Mouse (Mus musculus) T-helper 17 cell (primary cell): ENCODE measurements around the gene Il17rd.

Source experiments
- in situ Hi-C, 2 experiments: fragments of 300-600 bp; cut with MboI, MseI; formaldehyde crosslinking; loops; 1 replicate in 1 of 2; 2 replicates in 1 of 2; pipeline ENCODE4 v1.15.1; 2025; ENCODE audit warnings: high pct_unique_total_duplicates in 2 of 2

Gene Il17rd

DNA sequence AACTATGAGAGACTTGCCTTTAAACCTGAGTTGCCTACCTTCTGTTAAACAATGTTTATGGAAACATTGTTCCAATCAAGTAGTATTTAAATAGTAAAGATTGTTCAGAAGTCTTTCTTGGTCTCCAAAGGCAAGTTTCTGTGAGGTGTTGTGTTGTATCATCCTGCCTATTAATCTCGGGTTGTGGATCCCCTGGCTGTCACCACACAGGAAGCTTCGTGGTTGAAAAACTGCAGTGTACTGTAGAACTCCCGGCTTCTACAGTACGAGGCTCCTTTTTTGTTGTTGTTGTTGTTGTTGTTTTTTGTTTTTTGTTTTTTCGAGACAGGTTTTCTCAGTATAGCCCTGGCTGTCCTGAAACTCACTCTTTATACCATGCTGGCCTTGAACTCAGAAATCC is 46.7 kb downstream of the Il17rd start:
- in situ Hi-C loops, result no loop called here

DNA sequence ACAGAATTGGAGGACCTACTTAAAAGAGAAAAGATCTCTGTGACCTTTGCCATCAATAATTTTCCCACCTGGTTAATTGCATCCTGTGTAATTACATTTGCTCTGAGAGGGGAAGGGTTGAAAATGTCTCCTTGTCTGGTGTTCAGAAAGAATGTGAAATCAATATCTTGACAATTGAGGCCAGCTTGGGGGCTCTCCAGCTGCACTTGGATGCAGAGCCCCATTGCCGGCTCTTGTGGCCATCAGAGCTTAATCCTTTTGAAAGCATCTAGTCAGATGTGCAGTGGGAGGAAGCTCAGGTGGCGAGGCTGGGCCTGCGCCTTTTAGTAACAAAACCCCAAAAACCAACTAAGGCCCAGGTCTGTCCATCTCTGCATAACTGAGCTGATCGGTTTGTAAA is 47.3 kb downstream of the Il17rd start:
- in situ Hi-C loops, result no loop called here

DNA sequence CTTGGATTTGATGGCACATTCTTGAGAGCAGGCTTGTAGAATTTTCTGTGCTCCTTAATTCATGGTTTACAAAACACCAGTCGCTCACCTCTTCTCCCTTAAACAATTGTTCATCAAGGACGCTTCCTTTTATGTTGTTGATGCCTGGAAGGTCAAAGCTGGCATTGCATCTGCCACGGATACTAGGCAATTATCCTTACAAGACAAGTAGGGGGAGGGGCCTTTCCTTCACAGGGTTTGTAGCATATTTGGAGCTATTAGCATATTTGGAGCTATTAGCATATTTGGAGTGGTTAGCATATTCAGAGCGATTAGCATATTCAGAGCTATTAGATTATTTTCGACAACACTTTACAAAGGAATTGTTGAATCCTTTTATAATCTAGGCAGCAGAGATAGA is 55.5 kb downstream of the Il17rd start:
- in situ Hi-C loops, result no loop called here

DNA sequence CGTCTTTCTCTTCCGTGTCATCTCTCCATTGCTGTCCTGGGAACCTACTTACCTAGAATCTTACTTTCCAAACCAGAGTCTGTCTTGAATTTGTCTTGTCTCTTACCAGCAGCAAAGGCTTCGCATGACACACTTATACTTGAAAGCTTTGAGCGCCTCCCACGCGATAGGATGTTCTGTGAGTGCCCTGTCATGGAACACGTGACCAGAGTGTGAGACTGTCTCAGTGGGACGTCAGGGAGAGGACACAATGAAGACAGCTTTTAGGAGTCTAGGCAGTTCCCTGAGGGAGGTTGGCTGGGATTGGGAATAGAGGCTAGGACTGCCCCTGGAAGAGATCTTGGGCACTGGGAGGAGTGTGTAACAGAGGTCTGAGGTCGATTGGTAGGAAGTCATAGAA is 57.4 kb downstream of the Il17rd start:
- in situ Hi-C loops, result loop anchor here in 1 of 2 experiments (5.0 kb wide), 1 partner anchor 74 kb away; no protein-coding TSS in a partner anchor

DNA sequence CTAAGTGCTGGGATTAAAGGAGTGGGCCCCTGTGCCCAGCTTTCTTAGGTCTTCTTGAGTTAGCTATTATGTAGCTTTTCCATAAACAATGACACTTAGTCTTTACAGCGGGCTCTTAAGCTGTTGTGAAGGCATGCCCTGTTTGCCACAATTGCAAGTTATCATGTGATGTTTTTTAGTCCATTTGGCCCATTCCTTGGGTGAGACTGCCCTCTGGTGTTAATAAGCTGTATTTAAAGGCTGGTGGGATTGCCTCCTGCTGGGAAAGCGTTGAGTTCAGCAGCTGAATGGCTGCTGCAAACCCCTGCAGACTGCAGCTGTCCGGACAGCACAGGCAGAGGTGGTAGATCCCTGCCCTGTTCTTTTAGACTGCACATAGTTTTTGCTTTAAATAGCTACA is 58.0 kb downstream of the Il17rd start:
- in situ Hi-C loops, result loop anchor here in 1 of 2 experiments (5.0 kb wide), 1 partner anchor 74 kb away; no protein-coding TSS in a partner anchor

DNA sequence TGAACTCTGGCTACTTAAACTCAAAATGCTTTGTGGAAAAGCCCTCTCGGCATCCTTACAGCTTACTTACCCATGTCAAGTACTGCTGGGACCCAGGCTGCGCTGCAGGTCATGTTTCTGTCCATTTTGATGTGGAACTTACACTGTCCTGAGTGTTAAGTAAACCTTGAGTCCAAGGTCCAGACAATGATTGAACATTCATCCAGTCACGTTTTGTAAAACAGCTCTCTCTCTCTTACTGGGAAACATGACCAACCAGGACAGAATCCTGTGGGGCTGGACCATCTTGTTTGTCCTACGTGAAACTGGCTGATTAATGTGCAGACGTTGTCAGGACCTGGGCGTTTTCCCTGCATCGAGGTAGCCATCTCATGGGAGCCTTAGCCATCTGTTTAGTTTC is 63.0 kb downstream of the Il17rd start:
- in situ Hi-C loops, result no loop called here

DNA sequence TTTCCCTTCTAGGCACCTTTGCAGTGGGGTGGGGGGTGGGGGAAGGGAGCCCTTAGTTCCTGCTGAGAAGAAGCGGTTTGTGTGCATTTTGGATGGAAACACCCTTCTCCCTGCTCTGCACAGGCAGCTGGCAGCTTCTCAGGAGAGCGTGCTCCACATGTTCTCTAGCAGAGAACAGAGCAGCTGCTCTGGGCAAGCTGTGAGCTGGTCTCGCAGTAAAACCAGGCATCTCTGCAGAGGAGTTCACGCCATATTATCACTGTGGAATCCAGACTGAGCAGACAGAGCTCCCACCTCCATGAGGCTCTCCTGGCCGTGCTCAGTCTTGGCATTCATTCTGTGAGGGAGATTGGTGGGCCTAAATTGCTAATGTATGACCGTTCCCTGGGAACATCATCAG is 64.0 kb downstream of the Il17rd start:
- in situ Hi-C loops, result no loop called here

DNA sequence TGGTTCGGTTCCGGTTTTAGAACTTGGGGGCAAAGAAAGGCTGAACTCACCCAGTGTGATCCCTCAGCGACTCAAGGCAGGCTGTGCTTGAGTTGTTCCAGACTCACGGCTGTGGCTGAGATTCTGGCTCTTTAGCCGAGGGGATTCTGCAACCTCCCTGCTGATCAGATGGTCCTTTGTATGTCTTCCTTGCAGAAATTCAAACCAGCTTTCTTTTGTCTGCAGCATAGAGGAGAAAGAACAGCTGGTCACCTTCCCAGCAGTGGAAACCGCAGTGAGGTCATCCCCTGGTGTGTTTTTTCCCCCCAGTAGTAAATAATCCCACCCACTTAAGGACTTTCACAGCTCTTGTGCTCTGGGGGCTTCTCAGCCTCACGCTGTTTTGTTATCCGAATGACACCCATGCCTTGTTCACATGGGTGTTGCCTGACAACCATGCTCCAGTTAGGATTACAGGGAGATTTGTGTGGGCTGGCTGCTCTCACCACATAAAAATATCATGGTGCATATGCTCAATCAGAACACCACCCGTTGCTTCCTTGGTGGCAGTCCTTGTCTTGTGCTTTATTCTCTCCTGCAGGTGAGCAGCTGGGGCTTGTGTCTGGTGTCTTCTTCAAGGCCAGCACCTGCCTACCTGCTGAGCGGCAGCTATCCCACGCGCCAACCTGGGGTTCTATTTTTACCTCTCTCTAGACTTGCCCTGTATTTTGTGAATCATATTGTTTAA is 67.2 kb downstream of the Il17rd start:
- in situ Hi-C loops, result no loop called here

DNA sequence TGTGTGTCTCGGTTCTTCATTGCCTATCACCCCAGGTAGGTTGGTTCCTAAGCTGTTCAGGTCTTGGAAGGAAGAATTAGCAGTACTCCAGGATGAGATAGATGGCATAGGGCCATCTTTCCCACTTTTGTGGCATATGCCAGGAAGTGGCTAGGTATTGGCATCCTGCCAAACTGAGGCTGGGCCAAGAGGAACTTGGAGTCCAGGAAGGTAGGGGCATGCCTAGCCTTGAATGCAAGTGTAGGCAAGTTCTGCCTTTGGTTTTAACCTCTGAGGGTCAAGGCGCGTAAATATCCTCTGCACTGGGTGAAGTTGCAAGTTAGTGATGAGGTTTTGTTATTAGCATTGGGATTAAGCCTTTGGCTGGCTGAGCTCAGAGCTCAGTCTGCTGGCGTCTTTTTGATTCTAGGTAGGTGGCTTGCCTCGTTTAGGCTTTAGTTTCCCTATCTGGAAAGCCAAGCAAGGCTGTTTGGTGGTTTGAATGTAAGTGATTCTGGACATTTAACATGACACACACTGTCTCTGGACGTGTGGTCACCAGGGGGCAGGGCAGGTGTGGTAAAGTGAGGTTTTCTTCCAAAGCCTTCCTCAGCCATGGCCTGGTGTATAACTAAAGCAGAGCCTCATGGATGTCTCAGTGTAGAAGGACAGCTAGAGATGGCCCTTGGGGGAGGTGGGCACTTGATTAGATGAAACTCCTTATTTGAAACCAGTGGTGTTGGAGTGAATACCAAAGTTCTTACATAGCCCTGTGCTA is 70.2 kb downstream of the Il17rd start:
- in situ Hi-C loops, result no loop called here

DNA sequence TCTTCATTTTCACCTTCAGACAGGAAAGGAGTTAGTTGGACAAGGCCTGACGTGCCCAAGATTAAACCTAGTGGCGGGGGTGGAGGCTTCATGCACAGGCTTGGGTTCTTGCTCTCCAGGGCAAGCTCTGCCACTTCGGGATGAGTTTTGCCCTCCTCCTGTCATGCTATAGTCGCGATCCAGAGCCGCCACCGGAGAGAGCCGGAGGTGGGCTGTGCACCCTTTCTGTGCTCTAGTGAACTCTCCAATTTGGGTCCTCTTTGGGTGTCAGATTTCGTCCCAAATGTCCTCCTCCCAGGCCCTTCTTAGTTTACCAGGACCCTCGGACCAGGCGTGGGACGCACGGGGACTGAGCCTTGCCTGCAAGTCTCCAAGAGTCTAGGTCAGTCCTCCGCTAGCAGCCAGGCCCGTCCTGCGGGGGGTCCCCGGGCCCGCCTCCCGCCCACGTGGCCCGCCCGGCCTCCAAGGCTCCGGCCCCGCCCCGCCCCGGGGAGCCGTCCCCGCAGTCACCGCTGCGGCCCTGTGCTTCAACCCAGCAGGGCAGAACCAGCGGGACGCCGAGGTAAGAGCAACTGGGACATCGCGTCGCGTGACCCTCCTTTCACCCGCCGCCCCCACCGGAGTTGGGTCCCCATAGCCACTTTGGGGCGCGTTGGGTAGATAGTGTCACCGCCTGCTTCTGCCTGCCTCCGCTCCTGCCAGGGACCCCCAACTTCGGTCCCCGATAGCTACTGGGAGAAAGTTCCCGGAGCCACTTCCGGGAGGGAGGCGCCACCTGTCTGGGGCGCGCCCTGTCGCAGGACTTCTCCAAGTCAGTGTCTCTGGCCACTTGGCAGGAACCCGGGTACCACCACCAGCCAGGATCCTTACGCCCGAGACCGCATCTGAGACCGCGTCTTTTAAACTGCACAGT is 75.9 kb downstream of the Il17rd start, which contains the start of gene Arhgef3:
TSS of gene Arhgef3 (plus strand) at position 538 of the 913 bp plus-strand sequence.
- in situ Hi-C loops, result loop anchor here in 1 of 2 experiments (10.0 kb wide), 1 partner anchor 630 kb away; no protein-coding TSS in a partner anchor

DNA sequence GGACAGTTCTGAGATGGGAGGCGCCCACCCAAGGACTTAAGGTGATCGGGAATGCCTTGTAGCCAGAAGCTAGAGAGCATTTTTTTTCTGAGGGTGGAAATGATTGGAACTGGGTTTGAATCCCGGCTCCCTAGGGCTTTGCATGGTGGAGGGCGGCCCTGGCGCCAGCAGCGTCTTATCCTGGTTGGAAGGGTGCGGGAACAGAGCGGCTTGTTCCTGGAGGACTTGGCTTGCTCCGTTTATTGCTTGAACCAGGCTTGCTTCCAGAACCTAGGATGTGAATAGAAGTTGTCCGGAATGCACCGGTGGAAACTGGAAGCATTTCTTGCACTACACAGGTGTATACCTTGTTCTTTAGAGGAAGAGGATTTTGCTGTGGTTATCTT is 76.5 kb downstream of the Il17rd start:
- in situ Hi-C loops, result loop anchor here in 1 of 2 experiments (10.0 kb wide), 1 partner anchor 630 kb away; no protein-coding TSS in a partner anchor

DNA sequence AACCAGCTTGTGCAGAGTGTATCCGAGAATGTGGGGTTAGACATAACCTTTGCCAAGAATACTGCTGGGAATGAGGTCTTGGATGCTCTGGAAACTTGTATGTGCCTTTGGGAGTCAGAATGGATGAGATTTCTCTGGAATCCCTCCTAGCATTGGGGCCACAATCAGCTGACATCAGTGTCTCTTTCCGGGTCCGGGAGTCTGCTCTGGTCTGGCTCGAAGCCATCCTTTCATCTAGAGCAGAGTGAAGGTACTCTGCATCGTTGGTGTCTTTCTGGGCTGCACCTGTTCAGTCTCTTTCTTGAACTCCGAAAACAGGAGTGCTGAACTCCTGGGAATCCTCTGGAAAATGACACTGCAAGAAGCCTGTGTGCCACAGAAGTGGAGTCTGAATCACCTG is 77.2 kb downstream of the Il17rd start:
- in situ Hi-C loops, result loop anchor here in 1 of 2 experiments (10.0 kb wide), 1 partner anchor 629 kb away; no protein-coding TSS in a partner anchor

DNA sequence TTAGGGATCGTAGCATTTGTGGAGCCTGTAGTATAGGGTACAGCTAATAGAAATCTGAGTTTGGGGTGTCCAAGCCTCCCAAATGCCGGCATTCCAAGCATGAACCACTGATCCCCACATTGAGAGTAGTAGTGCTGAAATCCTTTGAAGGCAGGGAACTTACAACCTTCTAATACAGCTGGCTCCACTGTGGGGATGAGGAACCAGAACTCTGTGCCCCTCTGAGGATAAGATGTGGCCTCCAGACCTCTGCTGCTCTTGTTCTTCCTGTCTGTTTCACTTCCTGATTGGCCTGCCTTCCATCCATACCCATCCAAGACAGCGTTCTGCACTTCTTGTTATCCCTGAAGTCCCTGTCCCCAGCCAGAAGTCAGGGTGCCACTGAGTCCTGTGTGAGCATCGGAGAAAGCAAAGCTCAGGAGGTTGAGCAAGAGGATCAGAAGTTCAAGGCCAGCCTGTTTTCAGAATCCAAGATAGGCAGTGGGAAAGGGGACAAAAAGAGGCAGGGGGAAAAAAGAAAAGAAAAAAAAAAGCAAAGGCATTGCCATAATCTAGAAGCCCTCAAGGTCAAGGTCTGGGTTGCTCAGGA is 77.9 kb downstream of the Il17rd start:
- in situ Hi-C loops, result loop anchor here in 1 of 2 experiments (10.0 kb wide), 1 partner anchor 628 kb away; no protein-coding TSS in a partner anchor

DNA sequence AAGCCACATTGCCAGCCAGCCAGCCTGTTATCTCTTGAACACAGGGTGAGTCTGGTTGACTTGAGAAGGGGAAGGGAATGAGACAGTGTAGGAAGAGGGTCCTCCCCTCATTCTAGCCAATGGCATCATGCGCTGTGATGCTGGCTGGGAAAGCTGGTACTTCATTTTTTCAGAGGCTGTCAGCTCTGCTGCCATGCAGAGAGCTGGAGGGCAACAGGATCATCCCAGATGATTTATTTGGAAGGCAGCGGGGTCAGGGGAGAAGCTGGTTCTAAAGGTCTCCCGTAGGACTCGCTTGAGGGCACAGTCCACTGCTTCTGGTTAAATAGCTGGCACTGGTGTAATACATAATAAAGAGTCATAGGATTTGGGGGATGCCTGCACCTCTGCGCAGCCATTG is 79.8 kb downstream of the Il17rd start:
- in situ Hi-C loops, result loop anchor here in 1 of 2 experiments (10.0 kb wide), 1 partner anchor 626 kb away; no protein-coding TSS in a partner anchor

DNA sequence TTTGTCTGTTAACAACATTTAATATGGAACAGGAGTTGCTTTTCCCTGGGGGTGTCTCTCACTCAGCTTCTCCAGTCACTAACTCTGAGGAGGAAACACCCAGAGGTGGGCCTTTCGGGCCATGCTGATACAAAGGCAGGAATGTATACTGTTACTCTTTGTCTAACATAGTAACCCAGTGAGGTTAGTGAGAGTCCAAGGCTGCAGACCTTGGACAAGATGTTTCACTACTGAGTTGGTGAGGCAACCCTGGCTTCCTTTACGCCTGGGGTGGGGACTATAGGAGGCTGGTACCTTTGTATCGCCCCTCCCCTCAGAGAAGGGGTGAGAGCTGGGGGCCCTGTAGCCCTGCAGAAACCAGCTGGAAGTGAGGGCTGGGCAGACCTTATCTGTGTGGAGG is 83.9 kb downstream of the Il17rd start:
- in situ Hi-C loops, result no loop called here

DNA sequence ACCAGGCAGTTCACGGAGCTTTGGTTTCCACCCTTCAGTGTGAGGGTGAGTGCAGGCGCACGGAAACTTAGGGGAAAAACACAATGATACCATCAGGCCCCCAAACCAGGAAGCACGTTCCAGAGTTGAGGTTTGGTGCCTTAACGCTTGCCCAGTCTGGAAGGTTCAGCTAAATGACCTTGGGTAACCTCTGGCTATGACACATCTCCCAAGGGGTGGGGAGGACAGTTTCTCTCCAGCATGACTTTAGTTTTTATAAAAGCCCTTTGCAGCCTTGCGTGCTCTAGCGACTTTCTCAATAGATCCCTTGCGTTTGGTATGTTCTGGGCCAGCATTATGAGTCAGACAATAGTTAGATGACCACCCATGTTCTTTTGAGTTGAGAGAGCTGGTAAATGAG is 84.8 kb downstream of the Il17rd start:
- in situ Hi-C loops, result no loop called here

DNA sequence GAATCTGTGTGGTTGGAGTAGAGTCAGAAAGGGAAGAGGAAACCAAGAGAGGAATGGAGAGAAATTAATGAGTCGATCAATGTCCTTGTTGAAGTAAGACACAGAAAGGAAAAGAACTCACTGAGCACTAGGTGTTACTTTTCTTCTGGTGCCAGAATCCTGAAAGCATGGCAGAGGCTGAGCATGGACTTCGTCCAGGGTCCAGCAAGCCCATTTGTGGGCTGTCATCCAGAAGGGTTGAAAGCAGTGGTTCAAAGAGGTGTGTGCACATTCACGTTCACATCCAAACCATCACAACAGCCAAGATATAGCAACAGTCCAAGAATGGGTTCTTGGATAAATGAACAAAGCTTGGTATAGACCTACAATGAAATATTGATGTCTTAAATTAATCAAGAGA is 91.3 kb downstream of the Il17rd start:
- in situ Hi-C loops, result no loop called here

DNA sequence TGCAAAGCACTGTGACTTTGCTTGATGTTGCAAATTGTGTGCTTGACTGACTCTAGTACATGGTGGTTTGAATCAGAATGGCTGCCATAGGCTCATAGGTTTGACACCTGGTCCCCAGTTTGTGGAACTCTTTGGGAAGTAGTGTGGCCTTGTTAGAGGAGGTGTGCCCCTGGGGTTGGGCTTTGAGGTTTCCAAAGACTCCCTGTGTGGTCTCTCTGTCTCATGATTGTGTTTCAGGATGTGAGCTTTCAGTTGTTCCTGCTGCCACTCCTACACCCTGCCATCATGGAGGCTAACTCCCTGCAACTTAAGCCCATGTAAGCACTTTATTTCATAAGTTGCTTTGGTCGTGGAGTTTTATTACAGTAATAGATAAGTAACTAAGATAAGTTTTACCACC is 91.9 kb downstream of the Il17rd start:
- in situ Hi-C loops, result no loop called here

DNA sequence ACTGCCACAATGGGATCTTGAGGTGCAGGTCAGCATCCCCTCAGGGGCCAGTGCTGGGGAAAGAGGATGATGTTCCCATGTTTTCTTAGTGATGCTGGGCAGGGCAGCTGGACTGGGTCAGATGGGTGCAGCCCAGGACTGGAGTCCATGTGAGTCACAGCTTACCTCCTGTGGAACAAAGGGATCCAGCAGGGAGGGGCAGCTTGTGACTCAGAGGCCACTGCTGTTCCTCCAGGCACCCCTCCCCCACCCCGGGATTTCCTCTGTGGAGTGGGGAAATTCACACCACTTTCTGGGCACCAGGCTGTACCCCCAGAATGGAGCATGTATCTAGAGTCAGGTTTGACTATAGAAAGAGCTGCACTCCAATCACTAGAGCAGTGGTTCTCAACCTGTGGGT is 92.8 kb downstream of the Il17rd start:
- in situ Hi-C loops, result no loop called here

DNA sequence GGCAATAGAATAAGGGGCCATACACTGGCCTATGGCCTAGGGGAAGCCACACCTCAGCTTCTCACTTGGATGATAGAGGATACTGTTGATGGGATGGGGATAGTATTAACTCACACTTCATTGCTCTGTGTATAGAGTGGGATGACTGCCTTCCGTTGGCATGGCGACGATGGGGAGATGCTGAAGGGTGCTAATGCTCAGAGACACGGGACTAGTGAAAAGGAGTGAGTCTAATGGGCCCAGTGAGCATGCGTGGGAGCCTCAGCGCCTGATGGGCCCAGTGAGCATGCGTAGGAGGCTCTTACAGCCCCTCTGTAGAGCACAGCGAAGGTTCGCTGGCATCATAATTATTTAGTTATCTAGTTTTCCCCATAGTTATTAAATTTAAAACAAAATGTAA is 100.2 kb downstream of the Il17rd start:
- in situ Hi-C loops, result no loop called here

DNA sequence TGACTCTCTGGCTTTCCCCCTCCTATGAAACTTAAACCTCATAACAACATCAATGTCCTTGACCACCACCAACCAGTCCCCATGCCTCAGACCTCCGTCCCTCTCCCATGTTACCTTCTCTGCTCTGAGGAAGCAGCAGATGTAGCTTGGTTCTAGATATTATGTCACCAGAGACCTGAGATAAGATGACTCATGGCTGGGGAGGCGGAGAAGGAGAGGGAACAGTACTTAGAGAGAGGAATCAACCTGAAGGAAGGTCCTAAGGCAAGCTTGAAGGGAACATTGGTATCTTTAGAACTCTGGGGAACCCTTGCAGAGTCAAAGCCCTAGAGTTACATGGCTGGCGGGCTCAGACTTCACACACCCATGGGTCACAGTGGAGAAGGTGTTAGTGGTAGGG is 101.2 kb downstream of the Il17rd start:
- in situ Hi-C loops, result no loop called here
